Mouse (Mus musculus): ENCODE results near the gene Rbl2.

DNA sequence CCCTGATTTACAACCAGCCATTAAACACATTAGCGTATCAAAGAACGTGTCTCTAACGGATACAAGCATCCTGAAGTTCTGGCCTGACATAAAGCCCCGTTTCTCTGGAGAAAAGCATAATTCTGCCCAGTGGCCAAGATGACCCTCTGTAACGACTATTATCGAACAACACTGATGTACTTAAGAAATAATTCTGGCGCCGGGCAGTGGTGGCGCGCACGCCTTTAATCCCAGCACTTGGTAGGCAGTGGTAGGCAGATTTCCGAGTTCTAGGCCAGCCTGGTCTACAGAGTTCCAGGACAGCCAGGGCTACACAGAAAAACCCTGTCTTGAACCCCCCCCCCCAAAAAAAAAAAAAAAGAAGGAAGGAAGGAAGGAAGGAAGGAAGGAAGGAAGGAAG, 64.8 kb downstream of the Rbl2 start:
- TF ChIP-seq GATA1 (IDR thresholded peaks at IDR 0.05; ENCODE audit: borderline replicate concordance, low read length) = no peak
- no peak for TF ChIP-seq FLI1 (IDR thresholded peaks at IDR 0.05; ENCODE audit: low read length)

Data from megakaryocyte, embryonic 14.5 days (primary cell).